Mouse (Mus musculus) gastrocnemius, postnatal 14 days (tissue): ENCODE results near the gene Satl1. TPM values are rescaled to one million over a fixed set of nuclear protein-coding genes. Genes with fewer than 3 reads are reported as not detected.
A peak's percentile ranks its signal among the peaks of the same experiment; 100 is the strongest.
"Not testable (repeated sequence)": the region's sequence is repeated elsewhere in the genome, so short reads cannot be mapped to it uniquely, and the experiment has no call there.

Experiments
- DNase-seq: peaks from one replicate; pipeline ENCODE4 v3.0.0; 2021; ENCODE audit warnings: mixed read lengths
- intact Hi-C: fragments of 180-260 bp; cut with DNase I; formaldehyde crosslinking; loops from one replicate; pipeline ENCODE4 v1.15.1; 2025; ENCODE audit warnings: low total_unique reads
- long read RNA-seq, 2 experiments: library from polyadenylated mRNA; stranded (forward); transcript quantifications; one replicate each; pipeline ENCODE4 v2.0.0; 2021
- total RNA-seq, 2 experiments: library from RNA; stranded (reverse); gene quantifications; 2 replicates each; pipeline ENCODE4 v1.2.3; 2021

Satl1 gene
- not detected for total RNA-seq
- long read RNA-seq, experiment 1 = 0 reads
- long read RNA-seq, experiment 2 = 0 reads

DNA sequence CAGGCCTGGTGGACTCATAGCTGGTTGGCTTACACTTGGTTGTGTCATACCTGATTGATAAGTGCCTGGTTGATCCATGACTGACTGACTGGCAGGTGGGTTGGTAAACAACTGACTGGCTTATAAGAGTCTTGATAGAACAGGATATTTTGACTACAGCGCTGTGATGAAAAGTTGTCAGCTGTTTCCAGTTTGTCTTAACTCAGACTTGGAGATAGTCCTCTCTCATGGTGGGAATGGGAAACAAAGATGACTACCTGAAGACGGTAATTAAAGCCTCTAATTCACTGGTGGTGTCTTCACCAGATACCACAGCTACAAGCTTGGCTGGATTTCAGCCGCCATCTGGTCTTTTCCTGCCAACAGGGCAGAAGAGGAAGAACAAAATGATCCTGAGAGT, at the start of gene Satl1:
TSS of gene Satl1 (minus strand) at position 101 of the 400 bp plus-strand sequence.
- intact Hi-C loops = no loop called here
- DNase-seq = no peak

DNA sequence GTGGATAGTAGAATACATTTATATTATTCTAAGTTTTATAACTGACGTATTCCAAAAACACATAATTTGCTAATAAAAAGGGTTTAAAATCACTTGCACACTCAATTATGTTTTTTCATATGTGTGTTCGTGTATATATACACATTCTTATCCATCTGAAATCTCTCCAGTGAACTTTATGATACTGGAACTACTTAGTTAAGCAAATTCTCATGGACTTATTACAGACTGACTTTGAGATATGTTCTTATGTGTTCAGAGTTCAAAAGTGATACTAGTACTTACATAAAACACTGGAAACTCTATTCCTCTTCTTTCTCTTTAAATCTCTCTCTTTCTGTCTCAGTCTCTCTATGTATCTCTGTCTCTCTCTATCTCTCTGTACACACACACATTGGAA, 31.5 kb upstream of the Satl1 start:
- intact Hi-C loops = no loop called here
- no peak for DNase-seq

DNA sequence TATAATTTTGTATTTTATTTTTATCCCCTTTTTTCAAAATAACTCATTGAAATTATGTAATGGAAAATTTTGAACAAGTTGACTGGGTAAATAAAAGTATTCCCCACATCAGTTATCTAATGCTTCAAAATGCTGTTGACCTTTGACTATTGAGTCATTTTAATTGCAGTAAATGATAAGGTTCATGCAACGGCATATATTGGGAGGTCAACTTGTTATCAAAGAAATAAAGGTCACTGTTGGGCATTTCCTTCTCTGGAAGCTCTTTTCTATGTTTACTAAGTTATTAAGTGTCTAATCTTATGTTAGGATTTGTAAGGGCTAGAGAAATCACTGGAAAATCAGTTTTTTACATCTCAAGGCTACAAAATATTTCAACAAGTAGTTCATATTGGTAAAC, 31.0 kb upstream of the Satl1 start:
- no peak for DNase-seq
- intact Hi-C loops = no loop called here

DNA sequence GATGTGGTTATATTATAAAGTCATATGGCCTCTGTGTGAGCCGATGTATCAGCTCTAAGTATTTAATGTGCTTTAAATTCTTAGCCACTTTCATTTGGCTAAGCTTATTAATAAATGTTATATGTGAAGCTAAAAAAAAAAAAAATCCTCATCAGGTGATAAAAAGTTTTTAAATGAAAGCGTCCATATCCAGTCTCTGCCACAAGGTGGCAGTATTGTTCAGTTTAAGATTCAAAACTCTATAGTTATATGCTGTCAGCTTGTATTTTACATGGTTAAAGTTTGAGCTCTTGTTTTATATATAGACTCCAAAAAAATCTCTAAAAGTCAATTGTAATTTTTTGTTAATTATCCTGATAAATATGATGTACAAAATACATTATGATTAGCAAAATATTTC, 16.4 kb upstream of the Satl1 start:
- DNase-seq, intact Hi-C loops: not testable (repeated sequence)

DNA sequence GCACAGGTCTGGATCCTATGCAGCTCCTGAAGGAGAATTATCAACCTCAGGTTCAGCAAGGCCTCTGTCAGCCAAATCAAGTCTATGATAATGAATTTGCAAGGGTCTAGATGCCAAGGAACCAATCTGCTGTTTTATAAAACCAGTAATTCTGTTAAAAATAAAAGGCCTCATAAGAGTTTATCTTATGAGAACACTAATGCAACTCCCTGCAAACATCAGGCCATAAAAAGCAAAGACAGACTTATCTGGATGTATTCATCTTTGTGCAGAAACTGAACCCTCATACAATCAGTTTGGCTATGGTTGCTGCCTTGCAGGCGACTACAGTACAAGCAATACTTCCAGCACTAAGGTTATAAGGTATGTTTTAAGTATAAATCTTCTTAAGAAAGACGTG, 5.7 kb upstream of the Satl1 start:
- intact Hi-C loops = loop anchor here (10.0 kb wide), 1 partner anchor 492 kb away; no protein-coding TSS in a partner anchor
- no peak for DNase-seq

DNA sequence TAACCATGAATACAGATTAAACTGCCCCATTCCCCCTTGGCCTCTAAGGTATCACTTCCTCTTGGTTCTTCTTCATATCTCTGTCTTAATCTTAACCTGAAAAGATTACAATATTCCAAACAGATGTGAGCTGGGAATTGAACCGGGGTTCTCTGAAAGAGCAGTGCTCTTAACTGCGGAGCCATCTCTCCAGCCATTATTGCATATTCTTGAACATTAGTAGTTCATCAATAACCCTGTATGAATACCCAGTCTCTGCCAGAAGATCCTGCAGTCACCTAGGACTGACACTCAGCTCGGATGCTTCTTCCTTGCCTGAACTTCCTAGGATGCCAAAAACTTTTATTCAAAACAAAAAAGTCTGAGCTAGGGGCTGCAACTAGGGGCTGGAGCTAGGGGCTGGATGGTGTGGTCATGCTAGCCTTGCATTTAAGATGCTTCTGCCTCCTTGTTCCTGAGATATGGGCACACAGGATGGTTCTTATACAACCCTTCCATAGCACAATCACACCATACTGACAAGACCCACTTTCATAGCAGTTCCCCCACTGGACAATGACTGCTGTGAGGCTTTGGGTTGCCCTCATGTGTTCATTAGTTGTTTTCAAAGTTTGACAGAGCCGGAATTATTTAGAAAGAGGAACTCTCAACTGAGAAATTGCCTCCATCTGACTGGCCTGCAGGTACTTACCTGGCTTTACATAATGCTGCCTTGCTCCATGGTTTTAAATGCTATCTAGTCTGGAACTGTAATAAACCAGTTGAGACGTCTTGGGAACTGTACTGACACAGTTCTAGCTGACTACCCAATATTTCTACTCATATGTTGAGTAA, 35.8 kb downstream of the Satl1 start:
- intact Hi-C loops = not testable (repeated sequence)
- DNase-seq = peak; percentile 8

DNA sequence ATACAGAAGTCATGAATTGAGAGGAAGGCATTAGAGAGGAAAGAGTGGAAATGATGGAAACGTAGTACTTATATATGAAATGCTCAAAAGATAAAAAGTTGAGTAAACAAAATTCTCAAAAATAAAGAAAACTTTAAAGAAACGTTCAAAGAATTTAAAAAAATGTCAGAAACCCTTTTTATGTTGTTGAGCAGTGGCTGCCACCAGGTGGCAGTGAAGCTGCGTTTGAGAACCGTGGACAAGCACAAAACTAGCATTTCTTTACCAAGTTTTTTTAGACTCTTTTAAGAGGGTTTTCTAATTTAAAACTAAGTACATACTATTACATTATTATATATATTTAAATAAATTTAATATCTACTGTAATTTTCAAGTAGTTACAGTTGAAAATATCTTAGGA, 38.2 kb downstream of the Satl1 start:
- intact Hi-C loops = no loop called here
- DNase-seq = no peak

DNA sequence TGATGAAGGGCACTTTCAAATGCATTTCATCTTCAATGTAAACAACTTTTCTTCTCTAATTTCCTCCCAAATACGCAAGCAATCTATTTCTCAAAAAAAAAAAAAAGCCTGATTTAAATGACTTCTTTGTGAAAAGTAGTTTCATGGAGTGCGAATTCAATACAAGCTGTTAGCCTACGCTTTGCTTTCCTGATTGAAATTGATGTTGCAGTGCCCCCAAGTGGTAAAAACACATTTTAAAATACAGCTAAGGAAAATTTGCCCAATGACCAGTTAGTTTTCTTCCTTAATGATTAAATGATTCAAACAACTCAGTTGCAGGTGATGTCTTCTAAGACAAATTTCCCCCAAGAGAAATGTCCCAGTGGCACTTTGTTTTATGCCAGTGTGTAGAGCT, 58.2 kb downstream of the Satl1 start:
- no peak for DNase-seq
- intact Hi-C loops = no loop called here

DNA sequence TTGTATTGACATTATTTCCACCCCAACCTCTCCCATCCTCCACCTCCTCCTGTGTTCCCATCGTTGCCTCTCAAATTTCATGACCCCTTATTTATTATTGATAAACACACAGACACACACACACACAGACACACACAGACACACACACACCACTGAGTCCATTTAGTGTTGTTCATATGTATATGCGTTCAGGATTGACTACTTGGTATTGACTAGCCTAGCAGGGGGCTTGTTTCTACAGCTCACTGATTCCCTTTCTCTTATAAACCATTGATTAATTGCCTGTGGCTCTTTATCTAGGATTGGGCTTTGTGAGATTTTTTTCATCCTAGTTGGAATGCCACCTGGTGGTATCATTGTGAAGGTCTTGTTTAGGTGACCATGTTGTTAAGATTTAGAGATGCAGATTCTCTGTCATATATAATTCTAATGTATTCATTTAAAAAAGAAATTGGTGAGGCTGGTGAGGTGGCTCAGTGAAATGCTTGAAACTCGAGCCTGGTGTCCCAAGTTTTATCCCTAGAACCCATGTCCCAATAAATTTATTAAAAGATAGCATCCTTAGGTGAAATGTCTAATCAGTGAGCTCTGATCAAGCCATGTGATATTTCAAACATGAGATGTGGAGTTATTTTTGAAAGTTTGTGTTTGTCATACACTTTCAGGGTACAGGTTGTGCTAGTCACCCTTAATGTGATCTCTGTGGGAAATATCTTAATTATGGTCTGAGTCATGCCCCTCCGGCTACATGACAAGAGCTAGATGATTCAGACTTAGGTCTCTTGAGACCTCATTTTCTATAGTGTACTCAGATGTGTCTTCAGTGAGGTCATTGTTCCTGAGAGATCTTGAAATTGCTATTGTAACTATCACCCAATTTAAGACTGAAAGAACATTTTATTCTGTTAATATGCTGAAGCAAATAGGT, 58.8 kb downstream of the Satl1 start:
- intact Hi-C loops = no loop called here
- DNase-seq = no peak

DNA sequence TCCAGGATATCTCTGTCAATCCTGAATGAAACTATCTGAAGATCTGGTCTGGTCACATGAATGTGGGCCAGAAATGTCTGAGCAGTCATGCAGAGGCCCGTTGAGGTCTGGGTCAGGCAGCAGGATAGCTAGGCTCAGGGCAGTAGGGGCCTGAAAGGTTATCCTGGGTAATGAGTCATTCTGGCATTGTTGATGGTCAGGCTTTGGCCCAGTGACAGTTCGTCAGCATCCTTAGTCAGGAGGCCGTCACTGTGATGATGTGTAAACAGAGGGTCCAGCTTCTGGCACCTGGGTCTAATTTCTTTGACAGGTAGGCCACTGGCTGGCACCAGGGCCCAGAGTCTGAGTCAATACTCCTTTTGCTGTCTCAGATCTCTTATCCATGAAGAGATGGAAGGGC, 67.1 kb downstream of the Satl1 start:
- intact Hi-C loops = no loop called here

More for the DNA sequence above, 67.1 kb downstream of the Satl1 start:
- no peak for DNase-seq

Other genes with a start within 250 kb of the Satl1 start
- gene 4933403O08Rik, start 167.7 kb downstream of the Satl1 start, total RNA-seq = under 1 TPM in 1 of 2 experiments, not detected in 1; 0.21 TPM
- gene Apool, start 95.4 kb downstream of the Satl1 start, total RNA-seq = 10 to 100 TPM; 48.3 to 53.6 TPM
- not detected for gene 2010106E10Rik, start 88.5 kb upstream of the Satl1 start, total RNA-seq
- gene Zfp711, start 193.7 kb upstream of the Satl1 start, total RNA-seq = under 1 TPM; 0.55 to 0.59 TPM